ENCODE assay signal across 10 mouse cellular contexts in the genomic region with DNA sequence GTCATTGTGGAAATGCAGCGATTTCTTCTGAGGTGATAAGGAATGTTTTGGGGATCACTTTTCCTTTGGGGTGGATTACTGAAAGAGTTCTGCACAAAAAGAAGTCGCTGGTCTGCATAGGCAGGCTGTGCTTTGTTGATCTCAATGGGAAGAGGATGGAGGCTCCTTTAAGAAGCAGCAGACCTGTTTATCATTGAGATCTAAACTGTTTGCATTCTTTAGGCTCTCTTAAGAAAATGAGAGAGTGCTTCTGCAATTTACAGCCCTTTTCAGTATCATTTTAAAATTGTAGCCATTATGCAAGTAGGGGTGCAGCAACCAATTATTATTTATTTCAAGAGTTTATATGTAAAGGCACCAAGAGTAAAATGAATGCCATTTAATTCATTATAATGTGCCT. TPM values are rescaled to one million over a fixed set of nuclear protein-coding genes. Genes with fewer than 3 reads are reported as not detected.
A peak's percentile ranks its signal among the peaks of the same experiment; 100 is the strongest.
DNase-seq lines count a peak whose midpoint lies in the region; ATAC-seq lines count a peak whose summit lies in the region.
"Had no signal": no experiment of that assay in that cellular context is flagged by ENCODE, and none has a peak within 500 bp of the region (broad histone marks: within the 10 kb centered on the region; RNA-seq: fewer than 3 reads in every experiment).

No protein-coding gene starts in this region.

- H3K4me3 ChIP-seq in heart, embryonic 12.5 days: no peak overlapping the region
- H3K4me3 ChIP-seq in lung, embryonic 15.5 days: 0 out of 2 replicates have a peak overlapping the region, but pooled peaks have one; percentile 63
- no peak overlapping the region; the same call in 1 of the 2 replicates for H3K4me3 ChIP-seq in intestine, embryonic 15.5 days (replicated peaks)
- H3K4me3 ChIP-seq in neural tube, embryonic 14.5 days (ENCODE audit: low read depth, low read length): peak overlapping the region; percentile 53; the same call in 1 of the 2 replicates

- no peaks in the 10 kb centered on the region for H3K36me3 ChIP-seq in heart, embryonic 12.5 days
- no peaks in the 10 kb centered on the region for H3K36me3 ChIP-seq in lung, embryonic 15.5 days
- H3K36me3 ChIP-seq in intestine, embryonic 15.5 days: no peaks in the 10 kb centered on the region
- H3K36me3 ChIP-seq in neural tube, embryonic 14.5 days (ENCODE audit: control insufficient read depth, insufficient read depth, low read length): no peaks in the 10 kb centered on the region

- H3K27me3 ChIP-seq in heart, embryonic 12.5 days (replicated peaks): no peaks in the 10 kb centered on the region; the same call in 1 of the 2 replicates
- H3K27me3 ChIP-seq in lung, embryonic 15.5 days: no peaks in the 10 kb centered on the region
- H3K27me3 ChIP-seq in intestine, embryonic 15.5 days (replicated peaks): no peaks in the 10 kb centered on the region
- no peaks in the 10 kb centered on the region for H3K27me3 ChIP-seq in neural tube, embryonic 14.5 days (ENCODE audit: control insufficient read depth, insufficient read depth, low read length)

- H3K27ac ChIP-seq in heart, embryonic 12.5 days (ENCODE audit: poor library complexity, severe bottlenecking): no peak overlapping the region
- no peak overlapping the region for H3K27ac ChIP-seq in lung, embryonic 15.5 days
- H3K27ac ChIP-seq in intestine, embryonic 15.5 days: no peak overlapping the region
- no peak overlapping the region for H3K27ac ChIP-seq in neural tube, embryonic 14.5 days (ENCODE audit: low read depth, low read length)

- H3K4me2 ChIP-seq in heart, embryonic 12.5 days: 0 out of 2 replicates have a peak overlapping the region, but pooled peaks have one; percentile 87
- peak overlapping the region; percentile 80 for H3K4me2 ChIP-seq in lung, embryonic 15.5 days
- peak overlapping the region; percentile 71 for H3K4me2 ChIP-seq in intestine, embryonic 15.5 days (replicated peaks)
- H3K4me2 ChIP-seq in neural tube, embryonic 14.5 days (ENCODE audit: low read depth, low read length): peak overlapping the region; percentile 50

- no peak for DNase-seq in heart, postnatal 10 days
- DNase-seq in lung, postnatal 25 days (ENCODE audit: low spot score): no peak
- DNase-seq in B cell, adult 2 months: no peak
- no peak for DNase-seq in gastrocnemius, postnatal 4 days (ENCODE audit: low spot score in 2 of 2)
- DNase-seq: gastrocnemius, postnatal 25 days; kidney, postnatal 25 days had no signal

- no peak overlapping the region for H3K9ac ChIP-seq in heart, embryonic 12.5 days
- H3K9ac ChIP-seq in lung, embryonic 15.5 days: no peak overlapping the region
- no peak overlapping the region for H3K9ac ChIP-seq in intestine, embryonic 15.5 days
- no peak overlapping the region for H3K9ac ChIP-seq in neural tube, embryonic 14.5 days (replicated peaks; ENCODE audit: low read depth, low read length)

- intact Hi-C loops in heart, postnatal 10 days (cut with DNase I): loop anchor here (5.0 kb wide), 3 partner anchors 78 to 488 kb away; no protein-coding TSS in a partner anchor

- 34% methylated on average over 2 of the region's 2 CpGs for WGBS in heart, embryonic 12.5 days
- 38% methylated on average over 2 of the region's 2 CpGs for WGBS in lung, embryonic 15.5 days
- WGBS in intestine, embryonic 15.5 days: 32% methylated on average over 2 of the region's 2 CpGs
- WGBS in neural tube, embryonic 14.5 days: 37% methylated on average over 2 of the region's 2 CpGs

- ATAC-seq in heart, embryonic 12.5 days (ENCODE audit: insufficient number of reproducible peaks, low FRiP score): no peak
- no peak for ATAC-seq in lung, embryonic 15.5 days (ENCODE audit: borderline replicate concordance, extremely low read depth, low FRiP score, low TSS enrichment)
- no peak for ATAC-seq in intestine, embryonic 15.5 days
- ATAC-seq in neural tube, embryonic 14.5 days (ENCODE audit: low read depth): no peak

- H3K4me1 ChIP-seq in heart, embryonic 12.5 days (replicated peaks): peaks cover 7% of the 10 kb centered on the region; the same call in 1 of the 2 replicates
- H3K4me1 ChIP-seq in lung, embryonic 15.5 days: no peaks in the 10 kb centered on the region
- H3K4me1 ChIP-seq in intestine, embryonic 15.5 days (replicated peaks): no peaks in the 10 kb centered on the region
- H3K4me1 ChIP-seq in neural tube, embryonic 14.5 days (ENCODE audit: control insufficient read depth, insufficient read depth, low read length): no peaks in the 10 kb centered on the region

- no peaks in the 10 kb centered on the region for H3K9me3 ChIP-seq in heart, embryonic 12.5 days (replicated peaks)
- H3K9me3 ChIP-seq in lung, embryonic 15.5 days: no peaks in the 10 kb centered on the region
- no peaks in the 10 kb centered on the region for H3K9me3 ChIP-seq in intestine, embryonic 15.5 days
- H3K9me3 ChIP-seq in neural tube, embryonic 14.5 days (ENCODE audit: control insufficient read depth, low read length): no peaks in the 10 kb centered on the region

RNA-seq across cellular contexts. Expression of a gene that starts 2.1 kb away (rescaled TPM):
- polyA plus RNA-seq in heart, embryonic 12.5 days (2016; fragmentation: Nextera tagmentation; extraction: Ambion mirVana): 85.3 and 92.7 TPM in 2 replicates
- total RNA-seq in heart, postnatal 10 days (2021): 100 to 1,000 TPM; 214 to 218 TPM
- 35.9 and 36.9 TPM in 2 replicates for polyA plus RNA-seq in lung, embryonic 15.5 days (2015; fragmentation: Nextera tagmentation; extraction: Ambion mirVana)
- 25.5 and 31.6 TPM in 2 replicates for polyA plus RNA-seq in intestine, embryonic 15.5 days (2015; fragmentation: Nextera tagmentation; extraction: Ambion mirVana)
- 48.6 and 57.6 TPM in 2 replicates for polyA plus RNA-seq in neural tube, embryonic 14.5 days (2014; fragmentation: Nextera tagmentation; extraction: Ambion mirVana)
- 10 to 100 TPM; 41.5 to 45.2 TPM for total RNA-seq in gastrocnemius, postnatal 4 days (2021)

Comparison
In these comparisons a context has a peak if more than half of its experiments do, and no peak if none do; other contexts are left out.
1. H3K4me3 ChIP-seq: peak in lung, embryonic 15.5 days (single experiment) and neural tube, embryonic 14.5 days (single experiment); none in heart, embryonic 12.5 days (single experiment) and intestine, embryonic 15.5 days (single experiment).
2. Peak in every context shown above with its lines, with median percentiles within 50 percentile points of each other: H3K4me2 ChIP-seq.